Mouse (Mus musculus) gastrocnemius, adult 18-20 months (tissue): Measurements from ENCODE around the gene Sema3a. TPM values are rescaled to one million over a fixed set of nuclear protein-coding genes. Genes with fewer than 3 reads are reported as not detected.
A peak's percentile ranks its signal among the peaks of the same experiment; 100 is the strongest.
"Not testable (repeated sequence)": the region's sequence is repeated elsewhere in the genome, so short reads cannot be mapped to it uniquely, and the experiment has no call there.

Experiments
- DNase-seq: peaks from one replicate; pipeline ENCODE4 v3.0.0; 2021; ENCODE audit warnings: low spot score
- total RNA-seq, 2 experiments: library from RNA; stranded (reverse); gene quantifications; 2 replicates each; pipeline ENCODE4 v1.2.3; 2021

Gene Sema3a
- total RNA-seq, 2 experiments from 2014 or later = 0.91 to 1.2 TPM

- peak; percentile 8 for DNase-seq
Measured at GRCm38 (mm10) chr5:13547472-13548209, 422.4 kb downstream of the Sema3a start.

GRCm38 (mm10) chr5:13548210-13548554 lies 423.0 kb downstream of the Sema3a start:
- DNase-seq = no peak

- DNase-seq = no peak
Measured at GRCm38 (mm10) chr5:13549080-13549479, 423.9 kb downstream of the Sema3a start.

- no peak for DNase-seq
Measured at GRCm38 (mm10) chr5:13550953-13551352, 425.7 kb downstream of the Sema3a start.

GRCm38 (mm10) chr5:13557257-13557656 lies 432.0 kb downstream of the Sema3a start:
- DNase-seq = no peak

- no peak for DNase-seq
Measured at GRCm38 (mm10) chr5:13573867-13574266, 448.7 kb downstream of the Sema3a start.

- DNase-seq = no peak
Measured at GRCm38 (mm10) chr5:13579123-13579522, 453.9 kb downstream of the Sema3a start.

- DNase-seq = no peak
Measured at GRCm38 (mm10) chr5:13585559-13586207, 460.5 kb downstream of the Sema3a start.

GRCm38 (mm10) chr5:13594422-13594821 lies 469.2 kb downstream of the Sema3a start:
- no peak for DNase-seq

GRCm38 (mm10) chr5:13611631-13612030 lies 486.4 kb downstream of the Sema3a start:
- no peak for DNase-seq

- DNase-seq = no peak
Measured at GRCm38 (mm10) chr5:13612088-13612487, 486.9 kb downstream of the Sema3a start.

GRCm38 (mm10) chr5:13614575-13614974 lies 489.4 kb downstream of the Sema3a start:
- DNase-seq = not testable (repeated sequence)

GRCm38 (mm10) chr5:13615907-13616306 lies 490.7 kb downstream of the Sema3a start:
- no peak for DNase-seq

- DNase-seq = no peak
Measured at GRCm38 (mm10) chr5:13622578-13622977, 497.4 kb downstream of the Sema3a start.

GRCm38 (mm10) chr5:13624754-13625153 lies 499.5 kb downstream of the Sema3a start:
- DNase-seq = no peak

- no peak for DNase-seq
Measured at GRCm38 (mm10) chr5:13626093-13626492, 500.9 kb downstream of the Sema3a start.

- DNase-seq = peak; percentile 61
Measured at GRCm38 (mm10) chr5:13628606-13629311, 503.5 kb downstream of the Sema3a start.

GRCm38 (mm10) chr5:13629916-13630315 lies 504.7 kb downstream of the Sema3a start:
- no peak for DNase-seq

GRCm38 (mm10) chr5:13630692-13631091 lies 505.5 kb downstream of the Sema3a start:
- no peak for DNase-seq

GRCm38 (mm10) chr5:13636237-13636636 lies 511.0 kb downstream of the Sema3a start:
- DNase-seq = no peak
